Mouse (Mus musculus) ES-E14 (cell line): ENCODE measurements around the gene Dpt. TPM values are rescaled to one million over a fixed set of nuclear protein-coding genes. Genes with fewer than 3 reads are reported as not detected.
"Not testable (repeated sequence)": the region's sequence is repeated elsewhere in the genome, so short reads cannot be mapped to it uniquely, and the experiment has no call there.

ENCODE experiments used
- DNase-seq: peaks from one replicate; pipeline ENCODE4 v3.0.0-alpha.2; 2013; ENCODE audit warnings: low read depth, low spot score
- H3K27ac ChIP-seq: 2 replicates; pipeline ENCODE4 v1.5.1; 2012; ENCODE audit warnings: low read depth, mild to moderate bottlenecking, low read length, moderate library complexity, mixed read lengths; ENCODE audit not compliant: poor library complexity, insufficient read depth, severe bottlenecking
- H3K36me3 ChIP-seq: 2 replicates; pipeline ENCODE4 v1.6.1; 2012; ENCODE audit warnings: mild to moderate bottlenecking, low read length, moderate library complexity, mixed read lengths; ENCODE audit not compliant: control insufficient read depth, poor library complexity, insufficient read depth, severe bottlenecking
- H3K4me1 ChIP-seq, 2 experiments: fragments of 150-350 bp in 1 of 2; sonication (generic) in 1 of 2; 2 replicates each; pipeline ENCODE4 v1.6.1; 2012; ENCODE audit warnings: low read length in 2 of 2, mild to moderate bottlenecking in 1 of 2, mixed read lengths in 1 of 2; ENCODE audit not compliant: control insufficient read depth in 2 of 2, insufficient read depth in 2 of 2, poor library complexity in 1 of 2
- H3K4me3 ChIP-seq, 2 experiments: fragments of 150-350 bp in 1 of 2; sonication (generic) in 1 of 2; 2 replicates each; pipeline ENCODE4 v1.5.1; 2012; ENCODE audit warnings: low read length in 2 of 2, low read depth in 1 of 2, mild to moderate bottlenecking in 1 of 2, mixed read lengths in 1 of 2; ENCODE audit not compliant: insufficient read depth in 1 of 2, poor library complexity in 1 of 2, severe bottlenecking in 1 of 2
- H3K9ac ChIP-seq: 2 replicates; pipeline ENCODE4 v1.6.1; 2012; ENCODE audit warnings: low read depth, mild to moderate bottlenecking, low read length, mixed read lengths; ENCODE audit not compliant: poor library complexity, insufficient read depth, severe bottlenecking
- H3K9me3 ChIP-seq: fragments of 150-350 bp; sonication (generic); 2 replicates; pipeline ENCODE4 v1.6.1; 2012; ENCODE audit warnings: low read depth, mild to moderate bottlenecking, low read length; ENCODE audit not compliant: control insufficient read depth, insufficient read depth
- CHD2 ChIP-seq: IDR thresholded peaks from 2 replicates; pipeline ENCODE4 v1.6.1; 2014; ENCODE audit warnings: mild to moderate bottlenecking, low read depth, low read length, inconsistent platforms
- HCFC1 ChIP-seq: IDR thresholded peaks from 2 replicates; pipeline ENCODE4 v1.6.1; 2012; ENCODE audit warnings: low read length, inconsistent platforms, borderline replicate concordance; ENCODE audit not compliant: insufficient read depth
- MAFK ChIP-seq: IDR thresholded peaks from 2 replicates; pipeline ENCODE4 v1.6.1; 2014; ENCODE audit warnings: mild to moderate bottlenecking, low read depth, low read length, inconsistent platforms; ENCODE audit not compliant: insufficient read depth
- ZC3H11A ChIP-seq: IDR thresholded peaks from 2 replicates; pipeline ENCODE4 v1.6.1; 2012; ENCODE audit warnings: low read depth, mild to moderate bottlenecking, inconsistent platforms, low read length, borderline replicate concordance
- ZNF384 ChIP-seq: IDR thresholded peaks from 2 replicates; pipeline ENCODE4 v1.6.1; 2012; ENCODE audit warnings: low read depth, low read length, inconsistent platforms
- in situ Hi-C, 2 experiments: fragments of 600-800 bp; cut with MboI; formaldehyde crosslinking; loops; one replicate each; pipeline ENCODE4 v1.15.1; 2025; ENCODE audit warnings: low sequenced_read_pairs in 2 of 2, inconsistent platforms in 1 of 2; ENCODE audit not compliant: unreplicated experiment in 2 of 2
- total RNA-seq: library from RNA; depleted of rRNA; stranded (reverse); fragments of 300-350 nt; gene quantifications from 2 replicates; pipeline ENCODE4 v1.2.3, GENCODE M21; 2012

Gene Dpt
- total RNA-seq, 1 experiment, result not detected

- Histone ChIP-seq H3K9ac (no peak overlapping the region), H3K4me1 (no peaks in the 10 kb centered on the region), H3K4me3 (no peak overlapping the region), H3K9me3 (no peaks in the 10 kb centered on the region), H3K27ac (no peak overlapping the region), H3K36me3 (no peaks in the 10 kb centered on the region)
- no peak for DNase-seq
- no peak for TF ChIP-seq MAFK
- TF ChIP-seq ZNF384, result no peak
- TF ChIP-seq CHD2, result no peak
- no peak for TF ChIP-seq ZC3H11A
- in situ Hi-C loops, result no loop called here
Measured at GRCm38 (mm10) chr1:164787771-164788170, 8.7 kb upstream of the Dpt start.

GRCm38 (mm10) chr1:164788292-164788691 is 8.2 kb upstream of the Dpt start:
- H3K9me3 ChIP-seq, result no peaks in the 10 kb centered on the region
- H3K4me1 ChIP-seq, result no peaks in the 10 kb centered on the region
- no peak for DNase-seq
- H3K36me3 ChIP-seq, result no peaks in the 10 kb centered on the region
- in situ Hi-C loops, result no loop called here
- TF ChIP-seq ZC3H11A, result no peak
- TF ChIP-seq HCFC1, result no peak
- TF ChIP-seq CHD2, result no peak
- no peak for TF ChIP-seq ZNF384
- TF ChIP-seq MAFK, result no peak
- H3K27ac ChIP-seq, result no peak overlapping the region
- no peak overlapping the region for H3K4me3 ChIP-seq
- no peak overlapping the region for H3K9ac ChIP-seq

GRCm38 (mm10) chr1:164790296-164790695 is 6.1 kb upstream of the Dpt start:
- H3K9me3 ChIP-seq, H3K9ac ChIP-seq, H3K4me3 ChIP-seq, H3K36me3 ChIP-seq, DNase-seq, H3K27ac ChIP-seq, in situ Hi-C loops, H3K4me1 ChIP-seq: not testable (repeated sequence)

GRCm38 (mm10) chr1:164793049-164793448 is 3.4 kb upstream of the Dpt start:
- TF ChIP-seq ZNF384 (no peak), HCFC1 (no peak), ZC3H11A (no peak), CHD2 (no peak), MAFK (no peak)
- H3K9ac ChIP-seq, result no peak overlapping the region
- no peaks in the 10 kb centered on the region for H3K4me1 ChIP-seq
- in situ Hi-C loops, result no loop called here
- no peak for DNase-seq
- no peaks in the 10 kb centered on the region for H3K36me3 ChIP-seq
- H3K9me3 ChIP-seq, result no peaks in the 10 kb centered on the region
- no peak overlapping the region for H3K4me3 ChIP-seq
- no peak overlapping the region for H3K27ac ChIP-seq

GRCm38 (mm10) chr1:164797746-164798285 is 1.4 kb downstream of the Dpt start:
- H3K9me3 ChIP-seq, result no peaks in the 10 kb centered on the region
- no peak overlapping the region for H3K4me3 ChIP-seq
- DNase-seq, result no peak
- H3K9ac ChIP-seq, result no peak overlapping the region
- in situ Hi-C loops, result no loop called here
- no peaks in the 10 kb centered on the region for H3K4me1 ChIP-seq
- H3K36me3 ChIP-seq, result no peaks in the 10 kb centered on the region
- no peak overlapping the region for H3K27ac ChIP-seq
- TF ChIP-seq CHD2, result no peak
- TF ChIP-seq ZNF384, result no peak
- no peak for TF ChIP-seq ZC3H11A
